Mouse (Mus musculus): Measurements from ENCODE around the gene Usp19.

- no peak for TF ChIP-seq POLR2A (IDR thresholded peaks at IDR 0.05; ENCODE audit: low read depth, low read length)
- no peak for TF ChIP-seq CTCF (IDR thresholded peaks at IDR 0.05; ENCODE audit: extremely low read depth, insufficient read depth, insufficient read length, insufficient replicate concordance)
These were observed 3.9 kb downstream of the Usp19 start for GRCm38 (mm10) chr9:108494146-108494825.

Measured in spleen, adult 2 months (tissue).